Comparison of ENCODE assay signal across 19 mouse cellular contexts in the genomic region with DNA sequence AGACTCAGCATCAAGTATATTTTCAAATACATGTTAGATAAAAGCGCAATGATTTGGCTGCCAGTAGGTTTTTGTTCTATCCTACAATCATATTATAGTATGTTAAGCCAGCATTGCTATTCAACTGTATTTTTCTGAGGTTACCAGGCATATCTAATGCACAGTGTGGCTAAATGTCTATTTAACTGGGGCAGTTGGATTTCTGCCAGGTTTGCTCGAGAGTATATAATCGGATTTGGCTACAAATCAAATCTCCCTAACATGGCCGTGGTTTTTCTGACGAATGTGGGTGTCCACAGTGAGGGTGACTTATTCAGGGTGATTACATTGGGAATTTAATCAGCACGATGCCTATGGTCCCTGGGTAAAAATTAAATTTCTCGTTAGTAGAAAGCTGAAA. TPM values are rescaled to one million over a fixed set of nuclear protein-coding genes. Genes with fewer than 3 reads are reported as not detected.
DNase-seq lines count a peak whose midpoint lies in the region; ATAC-seq and TF ChIP-seq lines count a peak whose summit lies in the region.
"Had no signal": no experiment of that assay in that cellular context is flagged by ENCODE, and none has a peak within 500 bp of the region (broad histone marks: within the 10 kb centered on the region; RNA-seq: fewer than 3 reads in every experiment).

No protein-coding gene starts in this region.

- peak; percentile 50 to 61 for DNase-seq in cerebellum, postnatal 14 days
- no peak for DNase-seq in cerebellum, adult 11-12 months
- DNase-seq in hindbrain, postnatal 0 days (ENCODE audit: low spot score) = peak; percentile 88
- no peak for DNase-seq in hindbrain, embryonic 10.5 days (ENCODE audit: low spot score)
- peak; percentile 89 for DNase-seq in brain, embryonic 14.5 days (ENCODE audit: low read depth)
- DNase-seq in midbrain, postnatal 0 days (ENCODE audit: low spot score) = peak; percentile 85
- DNase-seq in urinary bladder, postnatal 25 days (ENCODE audit: low spot score) = no peak
- DNase-seq: adrenal gland, adult 8-10 months; cerebellum, adult 18-20 months; gastrocnemius, postnatal 10 days; kidney, adult 8-10 months; kidney, postnatal 4 days; lung, postnatal 4 days; thymus, postnatal 36 days had no signal

- no peak for TF ChIP-seq CTCF in hindbrain, postnatal 0 days (IDR thresholded peaks at IDR 0.05; ENCODE audit: low read depth)
- TF ChIP-seq CTCF in brain, embryonic 14.5 days (IDR thresholded peaks at IDR 0.05; ENCODE audit: borderline replicate concordance, extremely low read depth, insufficient read depth, insufficient read length) = no peak
- TF ChIP-seq CTCF in midbrain, postnatal 0 days (IDR thresholded peaks at IDR 0.05) = no peak

- no peak for ATAC-seq in hindbrain, postnatal 0 days
- ATAC-seq in midbrain, postnatal 0 days (ENCODE audit: low FRiP score) = no peak
- no peak for ATAC-seq in kidney, embryonic 14.5 days (ENCODE audit: low FRiP score, low TSS enrichment)

- H3K27me3 ChIP-seq in hindbrain, postnatal 0 days (ENCODE audit: insufficient read depth, low read length) = no peaks in the 10 kb centered on the region
- no peaks in the 10 kb centered on the region for H3K27me3 ChIP-seq in hindbrain, embryonic 10.5 days (ENCODE audit: insufficient read depth, poor library complexity, severe bottlenecking)
- no peaks in the 10 kb centered on the region; the same call in 1 of the 2 replicates for H3K27me3 ChIP-seq in midbrain, postnatal 0 days (ENCODE audit: insufficient read depth, low read length)
- H3K27me3 ChIP-seq in kidney, embryonic 14.5 days (ENCODE audit: control insufficient read depth, insufficient read depth, low read length) = peaks cover 8% of the 10 kb centered on the region; the same call in 1 of the 2 replicates
- H3K27me3 ChIP-seq: neural tube, embryonic 12.5 days had no signal

- no peak overlapping the region for H3K9ac ChIP-seq in hindbrain, postnatal 0 days (replicated peaks; ENCODE audit: low read length)
- no peak overlapping the region for H3K9ac ChIP-seq in midbrain, postnatal 0 days (replicated peaks; ENCODE audit: low read length, poor library complexity, severe bottlenecking)
- H3K9ac ChIP-seq in kidney, embryonic 14.5 days (ENCODE audit: low read depth, low read length) = no peak overlapping the region
- H3K9ac ChIP-seq: embryonic facial prominence, embryonic 15.5 days; neural tube, embryonic 12.5 days had no signal

- WGBS in hindbrain, postnatal 0 days = 23% methylated on average over 7 of the region's 7 CpGs
- WGBS in hindbrain, embryonic 10.5 days = 88% methylated on average over 7 of the region's 7 CpGs
- 23% methylated on average over 7 of the region's 7 CpGs for WGBS in midbrain, postnatal 0 days
- 62% methylated on average over 7 of the region's 7 CpGs for WGBS in kidney, embryonic 14.5 days

- H3K9me3 ChIP-seq in hindbrain, postnatal 0 days (ENCODE audit: low read length) = no peaks in the 10 kb centered on the region
- H3K9me3 ChIP-seq in hindbrain, embryonic 10.5 days = no peaks in the 10 kb centered on the region
- H3K9me3 ChIP-seq in midbrain, postnatal 0 days (ENCODE audit: low read length) = no peaks in the 10 kb centered on the region
- H3K9me3 ChIP-seq in kidney, embryonic 14.5 days (ENCODE audit: control insufficient read depth, low read length) = peaks cover 4% of the 10 kb centered on the region; the same call in 1 of the 2 replicates
- H3K9me3 ChIP-seq: embryonic facial prominence, embryonic 15.5 days; neural tube, embryonic 12.5 days had no signal

- H3K4me2 ChIP-seq in hindbrain, postnatal 0 days (ENCODE audit: low read depth, low read length) = peak overlapping the region; percentile 22
- no peak overlapping the region for H3K4me2 ChIP-seq in midbrain, postnatal 0 days (ENCODE audit: low read depth, low read length, poor library complexity, severe bottlenecking)
- no peak overlapping the region for H3K4me2 ChIP-seq in kidney, embryonic 14.5 days (replicated peaks; ENCODE audit: low read depth, low read length)
- H3K4me2 ChIP-seq: embryonic facial prominence, embryonic 15.5 days; neural tube, embryonic 12.5 days had no signal

- TF ChIP-seq POLR2A in brain, embryonic 14.5 days (IDR thresholded peaks at IDR 0.05; ENCODE audit: borderline replicate concordance, extremely low read depth, insufficient read depth, insufficient read length, poor library complexity, severe bottlenecking) = no peak

- peaks cover 9% of the 10 kb centered on the region for H3K4me1 ChIP-seq in hindbrain, postnatal 0 days (ENCODE audit: insufficient read depth, low read length)
- H3K4me1 ChIP-seq in hindbrain, embryonic 10.5 days (replicated peaks) = peaks cover 14% of the 10 kb centered on the region; the same call in 1 of the 2 replicates
- peaks cover 3% of the 10 kb centered on the region; the same call in 1 of the 2 replicates for H3K4me1 ChIP-seq in midbrain, postnatal 0 days (ENCODE audit: insufficient read depth, low read length)
- no peaks in the 10 kb centered on the region for H3K4me1 ChIP-seq in kidney, embryonic 14.5 days (ENCODE audit: control insufficient read depth, insufficient read depth, low read length)
- H3K4me1 ChIP-seq: neural tube, embryonic 12.5 days had no signal

- H3K4me3 ChIP-seq in hindbrain, postnatal 0 days (ENCODE audit: low read length) = no peak overlapping the region
- H3K4me3 ChIP-seq in hindbrain, embryonic 10.5 days = no peak overlapping the region
- H3K4me3 ChIP-seq in midbrain, postnatal 0 days (ENCODE audit: low read depth, low read length) = no peak overlapping the region
- no peak overlapping the region for H3K4me3 ChIP-seq in kidney, embryonic 14.5 days (ENCODE audit: low read length)
- H3K4me3 ChIP-seq: embryonic facial prominence, embryonic 15.5 days; neural tube, embryonic 12.5 days had no signal

- H3K27ac ChIP-seq in hindbrain, postnatal 0 days = 0 out of 2 replicates have a peak overlapping the region, but pooled peaks have one; percentile 9
- H3K27ac ChIP-seq in hindbrain, embryonic 10.5 days = no peak overlapping the region
- no peak overlapping the region for H3K27ac ChIP-seq in midbrain, postnatal 0 days (ENCODE audit: low read depth, low read length)
- H3K27ac ChIP-seq in kidney, embryonic 14.5 days (ENCODE audit: low read depth, low read length) = no peak overlapping the region
- H3K27ac ChIP-seq: embryonic facial prominence, embryonic 15.5 days; neural tube, embryonic 12.5 days had no signal

- H3K36me3 ChIP-seq in hindbrain, postnatal 0 days (ENCODE audit: insufficient read depth, low read length) = no peaks in the 10 kb centered on the region
- no peaks in the 10 kb centered on the region for H3K36me3 ChIP-seq in hindbrain, embryonic 10.5 days
- H3K36me3 ChIP-seq in midbrain, postnatal 0 days (ENCODE audit: insufficient read depth, low read length) = no peaks in the 10 kb centered on the region
- no peaks in the 10 kb centered on the region for H3K36me3 ChIP-seq in kidney, embryonic 14.5 days (ENCODE audit: control insufficient read depth, insufficient read depth, low read length)
- H3K36me3 ChIP-seq: embryonic facial prominence, embryonic 15.5 days; neural tube, embryonic 12.5 days had no signal

RNA-seq across cellular contexts. Expression of a gene that starts 4.7 kb away (rescaled TPM):
- total RNA-seq in hindbrain, postnatal 0 days (2014; rRNA removed) = 95.3 and 111 TPM in 2 replicates
- 63.8 and 68.8 TPM in 2 replicates for polyA plus RNA-seq in hindbrain, postnatal 0 days (2015; fragmentation: Nextera tagmentation; extraction: Ambion mirVana)
- polyA plus RNA-seq in hindbrain, embryonic 10.5 days (2016; fragmentation: Nextera tagmentation; extraction: Ambion mirVana) = 44.7 and 68.4 TPM in 2 replicates
- polyA plus RNA-seq in brain, embryonic 14.5 days (2012; rRNA removed) = 194 and 219 TPM in 2 replicates
- total RNA-seq in midbrain, postnatal 0 days (2014; rRNA removed) = 122 and 147 TPM in 2 replicates
- 80.3 and 81.1 TPM in 2 replicates for polyA plus RNA-seq in midbrain, postnatal 0 days (2015; fragmentation: Nextera tagmentation; extraction: Ambion mirVana)
- 17.5 and 19.1 TPM in 2 replicates for polyA plus RNA-seq in kidney, embryonic 14.5 days (2014; fragmentation: Nextera tagmentation; extraction: Ambion mirVana)
- total RNA-seq: monocyte, adult 5-6 weeks had no signal
- polyA plus RNA-seq: liver, adult 2 months had no signal

Comparison
In these comparisons a context has a peak if more than half of its experiments do, and no peak if none do; other contexts are left out.
1. DNase-seq: peak in cerebellum, postnatal 14 days (2 of 2), hindbrain, postnatal 0 days (single experiment), brain, embryonic 14.5 days (single experiment) and midbrain, postnatal 0 days (single experiment); none in cerebellum, adult 11-12 months (single experiment), hindbrain, embryonic 10.5 days (single experiment) and urinary bladder, postnatal 25 days (single experiment).